Mouse (Mus musculus) neural tube, embryonic 10.5 days (tissue): ENCODE measurements around the gene Fbxo44.
"Not testable (repeated sequence)": the region's sequence is repeated elsewhere in the genome, so short reads cannot be mapped to it uniquely, and the experiment has no call there.

Experiments used
- DNase-seq: peaks from one replicate; pipeline ENCODE4 v3.0.0-alpha.2; 2017; ENCODE audit warnings: low spot score; ENCODE audit errors: extremely low spot score

The Fbxo44 gene

GRCm38 (mm10) chr4:148160436-148161390 is at the start of gene Fbxo44, which contains the start of gene Fbxo2:
Fbxo44 (minus strand) TSS chr4:148160482.
Fbxo2 (plus strand) TSS chr4:148160621.
- peak; percentile 41 for DNase-seq

DNA sequence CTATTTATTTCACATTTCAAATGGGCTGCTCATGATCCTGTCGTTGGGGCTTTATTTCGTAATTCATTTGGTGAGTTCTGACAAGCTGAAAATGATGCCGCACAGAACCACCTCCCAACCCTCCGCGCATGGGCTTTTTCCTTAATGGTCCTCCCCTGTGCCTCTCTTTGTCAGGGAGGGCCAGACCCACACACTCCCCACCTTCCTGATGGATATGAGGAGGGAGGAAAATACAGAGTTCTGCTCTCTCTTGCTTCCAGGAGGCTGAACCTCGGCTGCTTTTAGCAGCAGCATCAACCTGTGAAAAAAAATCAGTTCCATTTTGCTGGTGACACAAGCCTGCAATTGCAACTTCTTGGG is 44.6 kb upstream of the Fbxo44 start:
- DNase-seq, result no peak

- DNase-seq, result no peak
Measured at GRCm38 (mm10) chr4:148204061-148204872, 44.0 kb upstream of the Fbxo44 start.

GRCm38 (mm10) chr4:148203557-148203956 is 43.3 kb upstream of the Fbxo44 start:
- DNase-seq, result no peak

DNA sequence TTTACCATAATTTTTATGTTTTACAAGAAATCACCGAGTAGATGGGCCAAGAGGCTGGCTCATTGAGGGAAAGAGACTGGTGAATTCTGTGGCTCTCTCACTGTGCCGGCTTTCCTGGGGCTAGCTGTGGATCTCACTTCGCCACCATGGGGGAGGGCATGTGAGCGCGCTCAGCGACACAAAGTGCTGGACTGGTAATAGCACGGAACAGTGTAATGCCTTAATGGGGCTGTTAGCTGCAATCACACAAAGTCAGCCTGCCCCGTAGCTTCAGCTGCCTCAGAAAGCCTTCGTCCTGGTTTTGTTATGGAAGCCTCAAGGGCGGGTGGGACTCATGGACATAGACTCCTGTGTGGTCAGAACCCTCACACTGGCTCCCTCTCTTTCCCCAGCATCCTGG is 38.4 kb upstream of the Fbxo44 start:
- DNase-seq, result no peak

DNA sequence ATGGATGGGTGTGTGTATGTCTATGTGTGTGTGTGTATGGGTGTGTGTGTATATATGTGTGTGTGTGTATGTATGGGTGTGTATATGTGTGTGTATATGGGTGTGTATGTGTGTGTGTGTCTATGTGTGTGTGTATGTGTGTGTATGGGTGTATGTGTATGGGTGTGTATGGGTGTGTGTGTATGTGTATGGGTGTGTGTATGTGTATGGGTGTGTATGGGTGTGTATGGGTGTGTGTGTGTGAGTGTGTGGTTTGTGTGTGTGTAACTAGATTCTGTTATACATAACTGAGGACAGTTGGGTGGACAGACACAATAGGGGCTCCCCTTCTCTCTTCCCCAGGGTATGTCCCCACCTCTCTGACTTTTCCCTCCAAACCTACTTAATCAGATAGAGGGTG is 34.1 kb upstream of the Fbxo44 start:
- DNase-seq, result no peak

- no peak for DNase-seq
Measured at GRCm38 (mm10) chr4:148192707-148193245, 32.5 kb upstream of the Fbxo44 start.

GRCm38 (mm10) chr4:148188767-148189166 is 28.5 kb upstream of the Fbxo44 start:
- DNase-seq, result not testable (repeated sequence)

DNA sequence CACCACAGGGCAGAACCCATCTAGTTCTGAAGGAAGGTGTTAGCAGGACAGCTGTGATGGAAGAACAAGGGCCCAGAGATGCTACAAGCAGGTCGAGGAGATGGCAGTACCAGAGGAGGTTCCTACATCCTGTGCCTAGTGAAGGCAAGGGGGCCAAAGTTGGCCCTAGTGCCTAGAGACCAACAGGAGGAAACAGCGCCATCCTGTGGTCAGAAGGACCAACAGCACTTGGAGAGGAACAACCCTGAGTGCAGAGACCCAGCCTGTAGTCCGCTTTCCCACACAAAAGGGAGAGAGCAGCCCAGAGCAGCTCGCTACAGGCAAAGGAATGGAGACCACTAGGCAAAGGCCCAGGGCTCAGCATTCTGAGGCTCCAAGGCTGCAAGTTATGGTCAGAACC is 25.5 kb upstream of the Fbxo44 start:
- no peak for DNase-seq

DNA sequence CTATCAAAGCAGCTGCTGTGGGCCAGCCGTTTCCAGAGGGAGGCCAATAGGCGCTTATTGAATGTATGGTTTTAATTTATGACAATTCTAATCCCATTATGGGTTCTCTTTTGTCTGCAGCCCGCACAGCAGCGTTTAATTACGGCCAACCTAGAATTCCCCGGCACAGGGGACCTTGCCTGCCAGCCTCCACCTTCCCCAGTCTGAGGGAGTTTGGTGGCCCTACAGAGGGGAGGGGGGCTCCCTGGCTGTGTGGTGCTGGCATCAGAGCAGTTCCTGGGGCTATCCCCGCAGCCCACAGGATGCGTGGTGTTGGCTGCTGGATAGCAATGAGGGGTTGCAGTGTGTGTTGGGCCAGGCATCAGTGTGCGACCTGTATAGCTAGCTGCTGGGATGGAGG is 24.3 kb upstream of the Fbxo44 start:
- DNase-seq, result no peak

GRCm38 (mm10) chr4:148182363-148182762 is 22.1 kb upstream of the Fbxo44 start:
- no peak for DNase-seq

GRCm38 (mm10) chr4:148181483-148181882 is 21.2 kb upstream of the Fbxo44 start:
- no peak for DNase-seq

DNA sequence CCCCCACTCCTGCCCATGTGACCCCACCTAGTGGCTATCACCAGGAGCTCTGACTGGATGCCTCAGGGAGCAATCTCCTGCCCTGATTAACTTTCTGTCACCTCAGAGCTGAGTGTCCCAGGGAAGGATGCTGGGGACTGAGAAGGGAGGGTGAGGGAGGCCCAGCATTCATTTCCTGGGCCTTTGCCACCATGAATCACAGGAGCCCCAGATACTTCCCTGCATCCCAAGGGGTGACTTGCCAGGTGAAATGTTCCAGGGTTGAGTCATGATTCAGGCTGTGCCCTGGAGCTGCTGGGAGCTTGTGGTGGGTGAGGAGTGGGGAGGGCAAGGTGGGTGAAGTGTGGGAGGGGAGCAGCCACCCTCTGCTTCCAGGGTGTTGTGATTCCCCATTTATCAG is 17.4 kb upstream of the Fbxo44 start:
- DNase-seq, result no peak

GRCm38 (mm10) chr4:148176603-148177002 is 16.3 kb upstream of the Fbxo44 start:
- DNase-seq, result not testable (repeated sequence)

DNA sequence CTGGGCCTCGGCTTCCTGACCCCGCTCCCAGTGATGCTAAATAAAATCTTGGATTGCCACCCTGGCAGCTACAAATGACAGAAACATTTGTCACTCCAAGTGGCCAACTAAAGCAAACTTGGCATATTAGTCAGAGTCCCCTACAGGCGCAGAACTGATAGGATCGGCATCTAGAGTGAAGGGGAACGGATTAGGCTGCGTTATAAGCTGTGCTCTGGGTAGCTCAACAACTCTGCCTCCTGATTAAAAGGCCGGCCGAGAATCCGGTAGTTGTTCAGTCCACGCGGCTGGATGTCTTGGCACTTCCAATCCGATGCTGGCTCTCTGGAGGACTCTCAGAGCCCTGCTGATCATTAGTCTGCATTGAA is 14.2 kb upstream of the Fbxo44 start:
- DNase-seq, result no peak

DNA sequence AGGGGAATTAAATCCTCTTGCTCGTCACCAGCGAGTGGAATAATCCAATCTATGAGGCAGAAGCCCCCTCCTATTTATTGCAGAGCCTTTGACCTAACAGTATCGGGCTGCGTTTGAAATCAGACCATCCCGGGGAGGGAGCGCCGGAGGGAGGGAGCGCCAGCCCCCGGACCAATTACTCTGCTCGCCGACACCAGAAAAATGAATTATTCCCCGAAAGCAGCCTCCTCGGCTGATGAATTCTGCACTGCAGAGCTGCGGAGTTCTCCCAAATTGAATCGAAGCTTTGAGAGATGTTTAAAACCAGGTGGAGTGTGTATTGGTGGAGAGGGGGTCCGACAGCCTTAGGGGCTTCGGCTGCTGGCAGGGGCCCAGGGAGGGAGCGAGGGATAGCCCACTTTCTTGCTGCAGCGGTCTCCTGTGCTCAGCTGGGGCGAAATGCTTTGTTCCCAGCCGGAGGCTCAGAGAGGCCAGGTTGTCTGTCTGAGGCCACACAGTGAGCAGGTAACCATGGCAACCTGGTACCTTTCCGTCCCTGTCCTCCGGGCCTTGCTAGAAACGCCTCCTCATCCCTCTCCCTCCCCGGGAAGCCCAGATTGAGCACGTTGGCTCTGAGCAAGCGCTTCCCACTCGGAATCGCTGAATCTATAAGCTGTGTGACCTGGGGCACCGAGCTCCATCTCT is 13.7 kb upstream of the Fbxo44 start:
- peak; percentile 58 for DNase-seq

DNA sequence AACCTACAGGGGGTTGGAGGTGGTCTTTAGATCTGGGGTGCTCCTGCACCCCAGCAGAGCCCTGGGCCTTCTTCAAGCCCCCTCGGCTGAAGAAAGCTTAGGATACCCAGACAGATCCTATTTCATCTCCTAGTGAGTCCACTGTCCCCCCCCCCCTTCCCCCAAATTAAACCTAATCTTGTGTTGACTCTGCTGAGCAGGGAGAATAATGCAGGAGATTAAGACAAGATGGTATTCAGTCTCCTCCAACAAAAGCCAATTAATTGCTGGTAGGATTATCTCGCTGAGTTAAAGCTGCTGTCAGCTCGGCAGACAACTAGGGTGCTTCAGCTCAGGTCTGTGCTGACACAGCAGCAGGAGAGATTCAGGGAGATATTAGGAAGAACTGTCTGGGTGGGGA is 11.0 kb upstream of the Fbxo44 start:
- DNase-seq, result no peak

DNA sequence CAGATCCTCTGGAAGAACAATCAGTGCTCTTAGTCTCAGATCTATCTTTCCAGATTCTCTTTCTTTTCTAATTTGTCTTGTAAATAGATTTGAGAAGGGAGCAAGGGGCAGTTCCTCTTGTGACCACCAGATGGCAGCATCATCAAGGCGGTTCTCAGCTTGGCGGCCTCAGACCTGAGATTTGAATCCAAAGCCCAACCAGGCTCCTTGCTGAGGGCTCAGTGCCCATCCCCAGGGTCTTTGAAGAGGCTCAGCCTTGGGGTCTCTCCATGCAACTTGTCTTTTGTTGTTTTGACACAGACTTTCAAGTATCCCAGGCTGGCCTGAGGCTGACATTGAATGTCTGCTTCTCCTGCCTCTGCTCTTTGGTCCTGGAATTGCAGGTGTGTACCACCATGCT is 10.6 kb upstream of the Fbxo44 start:
- DNase-seq, result peak; percentile 68

GRCm38 (mm10) chr4:148169586-148169985 is 9.3 kb upstream of the Fbxo44 start:
- no peak for DNase-seq

- DNase-seq, result peak; percentile 71
Measured at GRCm38 (mm10) chr4:148168287-148168686, 8.0 kb upstream of the Fbxo44 start.

DNA sequence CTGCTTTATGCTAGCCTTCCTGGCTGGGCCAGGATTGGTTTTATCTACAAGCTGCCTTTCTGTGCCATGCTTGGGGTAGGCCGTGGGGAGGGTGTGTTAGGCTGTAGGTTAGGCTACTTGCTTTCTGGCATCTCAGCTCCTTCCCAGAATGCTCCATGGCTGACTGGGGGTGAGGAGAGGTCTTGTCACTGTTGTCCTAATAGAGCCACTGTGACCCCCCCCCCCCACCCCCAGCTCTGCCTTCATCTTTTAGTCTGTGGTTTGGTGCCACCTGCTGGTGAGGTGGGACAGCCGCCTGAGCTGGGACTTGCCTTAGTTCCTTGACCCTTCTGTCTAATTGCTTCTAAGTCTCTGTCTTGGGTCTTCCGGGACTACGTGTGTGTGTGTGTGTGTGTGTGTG is 6.7 kb upstream of the Fbxo44 start:
- peak; percentile 77 for DNase-seq
